Mouse (Mus musculus) forebrain, embryonic 13.5 days (tissue): Measurements from ENCODE around the gene Fam234b. TPM values are rescaled to one million over a fixed set of nuclear protein-coding genes. Genes with fewer than 3 reads are reported as not detected.

ENCODE experiments used
- ATAC-seq: fragments of 200-750 bp; cut with Nextera tagmentation; 2 replicates; pipeline ENCODE4 v1.8.0; 2017
- H3K27ac ChIP-seq: fragments of 300-500 bp; sonication (generic); 2 replicates; pipeline ENCODE4 v1.5.1; 2015; ENCODE audit warnings: inconsistent platforms, mild to moderate bottlenecking, moderate library complexity
- H3K27me3 ChIP-seq: fragments of 300-500 bp; sonication (generic); 2 replicates; pipeline ENCODE4 v1.6.1; 2015; ENCODE audit warnings: mild to moderate bottlenecking, inconsistent platforms
- H3K36me3 ChIP-seq: fragments of 300-500 bp; sonication (generic); 2 replicates; pipeline ENCODE4 v1.6.1; 2015; ENCODE audit warnings: mild to moderate bottlenecking, inconsistent platforms; ENCODE audit not compliant: poor library complexity, severe bottlenecking
- H3K4me1 ChIP-seq: fragments of 300-500 bp; sonication (generic); 2 replicates; pipeline ENCODE4 v1.6.1; 2015; ENCODE audit warnings: inconsistent platforms
- H3K4me2 ChIP-seq: fragments of 300-500 bp; sonication (generic); 2 replicates; pipeline ENCODE4 v1.6.1; 2015; ENCODE audit warnings: inconsistent platforms, mild to moderate bottlenecking, moderate library complexity
- H3K4me3 ChIP-seq: fragments of 300-500 bp; sonication (generic); 2 replicates; pipeline ENCODE4 v1.5.1; 2015; ENCODE audit warnings: mild to moderate bottlenecking, inconsistent platforms
- H3K9ac ChIP-seq: fragments of 300-500 bp; sonication (generic); 2 replicates; pipeline ENCODE4 v1.6.1; 2015; ENCODE audit warnings: mild to moderate bottlenecking, inconsistent platforms
- H3K9me3 ChIP-seq: fragments of 300-500 bp; sonication (generic); replicated peaks from 2 replicates; pipeline ENCODE4 v1.6.1; 2016; ENCODE audit warnings: inconsistent platforms
- WGBS: fragments of 180-500 bp; shearing (Covaris S2); methylation state at CpG from one replicate; pipeline ENCODE4 v1.1.7; 2015; 5-methylcytosine and 5-hydroxymethylcytosine counted together
- polyA plus RNA-seq: library from polyadenylated mRNA; unstranded; fragments of >200 nt; fragmentation: Nextera tagmentation; extraction: Ambion mirVana; gene quantifications from 2 replicates; pipeline ENCODE4 v1.2.1, GENCODE M21; 2015

The Fam234b gene
- polyA plus RNA-seq, 1 experiment from 2014 or later: 53.4 TPM

GRCm38 (mm10) chr6:135260435-135260834 lies 62.7 kb downstream of the Fam234b start:
- Histone ChIP-seq H3K9ac (no peak overlapping the region), H3K4me2 (no peak overlapping the region), H3K4me1 (no peaks in the 10 kb centered on the region), H3K9me3 (0 out of 2 replicates have a peak, but pooled peaks cover 14% of the 10 kb centered on the region), H3K27ac (no peak overlapping the region), H3K4me3 (no peak overlapping the region), H3K27me3 (no peaks in the 10 kb centered on the region), H3K36me3 (no peaks in the 10 kb centered on the region)
- ATAC-seq: no peak
- WGBS: 90% methylated on average over 6 of the region's 6 CpGs

GRCm38 (mm10) chr6:135261124-135261523 lies 63.3 kb downstream of the Fam234b start:
- ATAC-seq: no peak
- Histone ChIP-seq H3K4me2 (no peak overlapping the region), H3K36me3 (no peaks in the 10 kb centered on the region), H3K4me1 (no peaks in the 10 kb centered on the region), H3K27ac (no peak overlapping the region), H3K9me3 (0 out of 2 replicates have a peak, but pooled peaks cover 9% of the 10 kb centered on the region), H3K9ac (no peak overlapping the region), H3K4me3 (no peak overlapping the region), H3K27me3 (no peaks in the 10 kb centered on the region)
- 92% methylated on average over 9 of the region's 9 CpGs for WGBS

- Histone ChIP-seq H3K9ac (no peak overlapping the region), H3K36me3 (no peaks in the 10 kb centered on the region), H3K4me2 (no peak overlapping the region), H3K27me3 (no peaks in the 10 kb centered on the region), H3K4me3 (no peak overlapping the region), H3K4me1 (no peaks in the 10 kb centered on the region), H3K27ac (no peak overlapping the region), H3K9me3 (0 out of 2 replicates have a peak, but pooled peaks cover 6% of the 10 kb centered on the region)
- WGBS: 89% methylated on average over 2 of the region's 2 CpGs
- ATAC-seq: no peak
Observed at GRCm38 (mm10) chr6:135262565-135262964, 64.8 kb downstream of the Fam234b start.

GRCm38 (mm10) chr6:135264136-135264535 lies 66.4 kb downstream of the Fam234b start:
- H3K27ac ChIP-seq: no peak overlapping the region
- H3K27me3 ChIP-seq: no peaks in the 10 kb centered on the region
- H3K36me3 ChIP-seq: no peaks in the 10 kb centered on the region
- H3K4me3 ChIP-seq: no peak overlapping the region
- no peaks in the 10 kb centered on the region for H3K4me1 ChIP-seq
- no peak overlapping the region for H3K4me2 ChIP-seq
- 97% methylated on average over 6 of the region's 6 CpGs for WGBS
- no peak for ATAC-seq
- no peak overlapping the region for H3K9ac ChIP-seq
- H3K9me3 ChIP-seq: 0 out of 2 replicates have a peak, but pooled peaks cover 6% of the 10 kb centered on the region

GRCm38 (mm10) chr6:135266056-135266455 lies 68.3 kb downstream of the Fam234b start:
- Histone ChIP-seq H3K9me3 (0 out of 2 replicates have a peak, but pooled peaks cover 6% of the 10 kb centered on the region), H3K9ac (no peak overlapping the region), H3K36me3 (no peaks in the 10 kb centered on the region), H3K27ac (no peak overlapping the region), H3K4me3 (no peak overlapping the region), H3K27me3 (no peaks in the 10 kb centered on the region), H3K4me1 (peaks cover 5% of the 10 kb centered on the region), H3K4me2 (no peak overlapping the region)
- WGBS: 100% methylated on average over 1 of the region's 1 CpGs
- ATAC-seq: no peak

GRCm38 (mm10) chr6:135267221-135267620 lies 69.4 kb downstream of the Fam234b start:
- Histone ChIP-seq H3K4me3 (no peak overlapping the region), H3K4me1 (peaks cover 5% of the 10 kb centered on the region), H3K27me3 (no peaks in the 10 kb centered on the region), H3K9me3 (0 out of 2 replicates have a peak, but pooled peaks cover 6% of the 10 kb centered on the region), H3K27ac (no peak overlapping the region), H3K9ac (no peak overlapping the region), H3K36me3 (no peaks in the 10 kb centered on the region), H3K4me2 (no peak overlapping the region)
- no peak for ATAC-seq
- WGBS: 89% methylated on average over 3 of the region's 3 CpGs

- H3K4me1 ChIP-seq: peaks cover 5% of the 10 kb centered on the region
- 0 out of 2 replicates have a peak, but pooled peaks cover 6% of the 10 kb centered on the region for H3K9me3 ChIP-seq
- H3K4me3 ChIP-seq: no peak overlapping the region
- H3K27me3 ChIP-seq: no peaks in the 10 kb centered on the region
- H3K9ac ChIP-seq: no peak overlapping the region
- ATAC-seq: no peak
- H3K36me3 ChIP-seq: no peaks in the 10 kb centered on the region
- H3K4me2 ChIP-seq: no peak overlapping the region
- no peak overlapping the region for H3K27ac ChIP-seq
Observed at GRCm38 (mm10) chr6:135268392-135268791, 70.6 kb downstream of the Fam234b start.

GRCm38 (mm10) chr6:135269626-135270025 lies 71.8 kb downstream of the Fam234b start:
- H3K27ac ChIP-seq: no peak overlapping the region

GRCm38 (mm10) chr6:135271761-135272160 lies 74.0 kb downstream of the Fam234b start:
- Histone ChIP-seq H3K36me3 (no peaks in the 10 kb centered on the region), H3K9me3 (no peaks in the 10 kb centered on the region), H3K4me3 (no peak overlapping the region), H3K4me1 (peaks cover 5% of the 10 kb centered on the region), H3K27ac (no peak overlapping the region), H3K27me3 (no peaks in the 10 kb centered on the region), H3K4me2 (no peak overlapping the region), H3K9ac (no peak overlapping the region)
- 72% methylated on average over 2 of the region's 2 CpGs for WGBS
- ATAC-seq: no peak

More at GRCm38 (mm10) chr6:135269626-135270025, 71.8 kb downstream of the Fam234b start:
- Histone ChIP-seq H3K9me3 (no peaks in the 10 kb centered on the region), H3K36me3 (no peaks in the 10 kb centered on the region), H3K9ac (no peak overlapping the region), H3K4me1 (peaks cover 5% of the 10 kb centered on the region), H3K4me3 (no peak overlapping the region), H3K4me2 (no peak overlapping the region), H3K27me3 (no peaks in the 10 kb centered on the region)
- 16% methylated on average over 6 of the region's 6 CpGs for WGBS
- ATAC-seq: no peak

- no peaks in the 10 kb centered on the region for H3K9me3 ChIP-seq
- H3K4me1 ChIP-seq: peaks cover 5% of the 10 kb centered on the region
- no peak overlapping the region for H3K27ac ChIP-seq
- no peak overlapping the region for H3K9ac ChIP-seq
- H3K4me3 ChIP-seq: no peak overlapping the region
- WGBS: 92% methylated on average over 6 of the region's 6 CpGs
- H3K36me3 ChIP-seq: no peaks in the 10 kb centered on the region
- H3K4me2 ChIP-seq: no peak overlapping the region
- ATAC-seq: no peak
- no peaks in the 10 kb centered on the region for H3K27me3 ChIP-seq
Observed at GRCm38 (mm10) chr6:135273066-135273465, 75.3 kb downstream of the Fam234b start.

GRCm38 (mm10) chr6:135275231-135275630 lies 77.5 kb downstream of the Fam234b start:
- no peaks in the 10 kb centered on the region for H3K27me3 ChIP-seq
- 76% methylated on average over 4 of the region's 4 CpGs for WGBS

GRCm38 (mm10) chr6:135276474-135277295 lies 78.9 kb downstream of the Fam234b start:
- no peak overlapping the region for H3K4me3 ChIP-seq
- H3K27me3 ChIP-seq: no peaks in the 10 kb centered on the region
- H3K36me3 ChIP-seq: no peaks in the 10 kb centered on the region
- H3K27ac ChIP-seq: no peak overlapping the region
- H3K4me1 ChIP-seq: no peaks in the 10 kb centered on the region
- no peak for ATAC-seq
- WGBS: 87% methylated on average over 6 of the region's 6 CpGs
- H3K4me2 ChIP-seq: no peak overlapping the region
- H3K9ac ChIP-seq: no peak overlapping the region
- H3K9me3 ChIP-seq: no peaks in the 10 kb centered on the region

More at GRCm38 (mm10) chr6:135275231-135275630, 77.5 kb downstream of the Fam234b start:
- Histone ChIP-seq H3K9ac (no peak overlapping the region), H3K4me3 (no peak overlapping the region), H3K4me1 (no peaks in the 10 kb centered on the region), H3K4me2 (no peak overlapping the region), H3K9me3 (no peaks in the 10 kb centered on the region), H3K36me3 (no peaks in the 10 kb centered on the region), H3K27ac (no peak overlapping the region)
- no peak for ATAC-seq
